Mouse (Mus musculus): ENCODE measurements around the gene Nlk.
"Not testable (repeated sequence)": the region's sequence is repeated elsewhere in the genome, so short reads cannot be mapped to it uniquely, and the experiment has no call there.

Gene Nlk

GRCm38 (mm10) chr11:78596750-78597149 is 100.4 kb downstream of the Nlk start:
- DNase-seq (ENCODE audit: low read depth, low spot score), result peak; percentile 27

GRCm38 (mm10) chr11:78595773-78596172 is 101.4 kb downstream of the Nlk start:
- DNase-seq (ENCODE audit: low read depth, low spot score), result no peak

- no peak for DNase-seq (ENCODE audit: low read depth, low spot score)
These were observed 102.8 kb downstream of the Nlk start for GRCm38 (mm10) chr11:78594271-78594964.

GRCm38 (mm10) chr11:78587677-78588076 is 109.5 kb downstream of the Nlk start:
- DNase-seq (ENCODE audit: low read depth, low spot score), result not testable (repeated sequence)

GRCm38 (mm10) chr11:78586099-78586498 is 111.1 kb downstream of the Nlk start:
- no peak for DNase-seq (ENCODE audit: low read depth, low spot score)

DNA sequence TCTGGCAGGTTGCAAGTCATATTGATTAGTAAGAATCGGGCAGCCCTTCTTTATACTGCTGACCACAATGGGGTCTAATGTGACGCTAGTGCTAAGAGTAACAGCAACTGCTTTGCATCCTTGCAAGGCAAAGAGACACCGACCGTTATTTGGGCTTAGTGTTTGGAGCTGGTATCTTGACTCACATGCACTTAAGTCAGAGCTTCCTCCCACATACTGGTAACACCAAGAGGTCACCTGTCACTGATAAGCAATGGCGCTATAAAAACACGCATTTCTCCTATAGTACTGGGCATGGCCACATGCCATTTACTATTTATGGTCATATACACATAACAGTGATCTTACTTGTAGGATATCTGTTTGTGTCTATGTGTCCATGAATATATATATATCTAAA is 114.3 kb downstream of the Nlk start:
- no peak for DNase-seq (ENCODE audit: low read depth, low spot score)

GRCm38 (mm10) chr11:78574975-78575374 is 122.2 kb downstream of the Nlk start:
- no peak for DNase-seq (ENCODE audit: low read depth, low spot score)

- no peak for DNase-seq (ENCODE audit: low read depth, low spot score)
These were observed 122.6 kb downstream of the Nlk start for GRCm38 (mm10) chr11:78574536-78574935.

DNA sequence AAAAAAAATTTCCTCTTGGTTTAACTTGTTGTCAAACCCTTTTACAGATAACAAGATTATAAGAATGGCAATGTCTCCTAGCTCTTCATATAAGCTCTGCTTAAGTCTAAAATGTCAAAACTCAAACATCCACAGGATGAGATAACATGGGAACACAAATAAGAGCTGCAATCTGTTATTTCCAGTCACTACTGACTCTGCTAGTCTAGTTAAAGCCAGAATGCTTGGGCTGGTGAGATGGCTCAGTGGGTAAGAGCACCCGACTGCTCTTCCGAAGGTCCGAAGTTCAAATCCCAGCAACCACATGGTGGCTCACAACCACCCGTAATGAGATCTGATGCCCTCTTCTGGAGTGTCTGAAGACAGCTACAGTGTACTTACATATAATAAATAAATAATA is 123.1 kb downstream of the Nlk start:
- not testable (repeated sequence) for DNase-seq (ENCODE audit: low read depth, low spot score)

- DNase-seq (ENCODE audit: low read depth, low spot score), result no peak
These were observed 125.3 kb downstream of the Nlk start for GRCm38 (mm10) chr11:78571854-78572253.

DNA sequence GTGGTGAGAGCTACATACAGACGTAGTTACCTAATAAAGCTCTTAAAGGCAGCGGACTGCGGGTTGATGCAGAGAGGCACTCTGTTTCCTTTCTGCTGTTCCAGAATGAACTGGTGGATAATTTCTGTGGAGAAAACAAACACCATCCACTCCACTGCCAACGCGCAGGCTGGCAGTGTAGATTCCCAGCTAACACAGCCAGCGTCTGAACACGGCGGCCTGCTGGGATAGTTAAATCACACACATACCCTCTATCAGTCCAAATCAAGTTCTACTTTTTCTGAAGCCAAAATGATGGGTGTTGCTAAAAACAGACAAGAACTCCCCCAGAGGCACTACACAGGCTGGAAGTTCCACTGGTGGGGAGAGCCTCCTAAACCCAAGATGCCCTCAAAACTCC is 125.7 kb downstream of the Nlk start:
- no peak for DNase-seq (ENCODE audit: low read depth, low spot score)

DNA sequence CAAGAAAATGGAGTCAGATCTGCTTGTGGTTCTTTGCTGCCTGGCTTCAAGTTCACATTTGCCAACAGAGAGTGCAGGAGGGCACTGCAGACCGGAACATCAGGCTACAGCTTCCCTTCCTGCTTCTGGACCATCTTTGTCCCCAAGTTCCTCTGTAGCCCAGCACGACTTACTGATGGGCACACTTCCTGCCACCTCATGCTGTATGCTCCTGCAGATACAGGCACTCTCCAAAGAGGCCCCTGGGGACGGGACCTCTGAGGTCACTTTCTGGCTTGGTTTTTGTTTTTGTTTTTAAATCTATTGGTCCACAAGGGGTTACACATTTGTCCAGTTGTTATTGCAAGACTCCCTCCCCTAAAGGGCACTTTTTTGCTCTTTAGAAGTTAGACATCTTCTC is 127.4 kb downstream of the Nlk start:
- DNase-seq (ENCODE audit: low read depth, low spot score), result no peak

GRCm38 (mm10) chr11:78568827-78569226 is 128.3 kb downstream of the Nlk start:
- DNase-seq (ENCODE audit: low read depth, low spot score), result no peak

GRCm38 (mm10) chr11:78567614-78568013 is 129.6 kb downstream of the Nlk start:
- DNase-seq (ENCODE audit: low read depth, low spot score), result no peak

DNA sequence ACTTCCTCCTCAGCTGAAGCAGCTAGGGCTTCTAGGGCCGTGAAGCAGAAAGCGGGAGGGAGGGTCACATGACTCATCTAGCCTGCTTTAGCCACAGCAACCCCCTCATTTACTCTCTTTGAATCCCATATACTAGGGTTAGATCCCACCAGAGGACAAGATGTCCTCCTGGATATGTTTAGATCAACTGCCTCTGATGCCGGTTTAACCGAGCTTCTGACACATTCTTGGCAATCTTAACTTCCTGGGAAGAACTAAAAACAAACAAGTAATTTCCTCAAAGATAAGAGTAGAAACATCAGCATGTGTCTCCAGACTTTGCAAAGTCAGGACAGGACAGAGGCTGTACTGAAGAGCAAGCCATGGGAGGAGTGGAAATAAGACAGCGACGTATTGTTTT is 130.4 kb downstream of the Nlk start:
- no peak for DNase-seq (ENCODE audit: low read depth, low spot score)

GRCm38 (mm10) chr11:78560447-78560846 is 136.7 kb downstream of the Nlk start:
- peak; percentile 53 for DNase-seq (ENCODE audit: low read depth, low spot score)

- DNase-seq (ENCODE audit: low read depth, low spot score), result no peak
These were observed 139.9 kb downstream of the Nlk start for GRCm38 (mm10) chr11:78557241-78557640.

DNA sequence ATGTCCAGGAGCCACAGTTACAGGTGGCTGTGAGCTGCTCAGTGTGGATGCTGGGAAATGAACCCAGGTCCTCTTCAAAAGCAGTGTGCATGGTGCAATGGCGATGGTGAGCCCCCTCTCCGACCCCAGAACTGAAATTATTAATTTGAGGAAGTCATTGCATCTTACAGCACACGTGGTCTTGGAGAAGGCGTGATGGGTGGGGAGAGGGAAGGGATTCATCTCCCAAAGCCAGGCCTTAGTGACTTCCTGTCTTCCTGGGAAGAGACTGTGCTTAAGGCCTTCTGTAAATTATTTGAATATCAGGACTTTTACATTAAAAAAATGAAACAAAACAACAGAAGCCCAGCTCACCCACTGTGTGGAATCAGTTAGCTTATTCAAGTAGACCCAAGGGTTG is 141.1 kb downstream of the Nlk start:
- no peak for DNase-seq (ENCODE audit: low read depth, low spot score)

DNA sequence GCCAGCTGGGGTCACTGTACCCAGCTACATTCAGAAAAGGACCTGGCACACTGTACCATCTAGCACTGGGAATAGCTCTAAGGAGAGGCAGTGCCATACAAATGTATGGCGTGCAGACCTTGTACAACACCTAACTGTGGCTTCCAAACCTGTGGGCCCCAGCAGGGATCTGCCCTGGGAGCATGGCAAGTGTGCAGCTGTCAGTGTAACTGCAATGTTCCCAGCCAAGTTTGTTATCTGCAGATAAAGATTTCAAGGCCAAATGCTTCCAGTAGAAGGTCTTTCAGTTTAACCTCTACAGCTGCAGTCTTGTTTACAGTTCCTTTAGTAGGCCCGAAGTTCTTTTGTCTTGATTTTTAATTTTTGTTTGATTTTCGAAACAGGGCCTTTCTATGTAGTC is 141.6 kb downstream of the Nlk start:
- no peak for DNase-seq (ENCODE audit: low read depth, low spot score)

GRCm38 (mm10) chr11:78551059-78551398 is 146.1 kb downstream of the Nlk start:
- DNase-seq (ENCODE audit: low read depth, low spot score), result no peak

GRCm38 (mm10) chr11:78550168-78551058 is 146.8 kb downstream of the Nlk start, which contains the start of gene Tmem97:
Gene Tmem97 (minus strand): TSS chr11:78550777.
- peak; percentile 91 for DNase-seq (ENCODE audit: low read depth, low spot score)

DNA sequence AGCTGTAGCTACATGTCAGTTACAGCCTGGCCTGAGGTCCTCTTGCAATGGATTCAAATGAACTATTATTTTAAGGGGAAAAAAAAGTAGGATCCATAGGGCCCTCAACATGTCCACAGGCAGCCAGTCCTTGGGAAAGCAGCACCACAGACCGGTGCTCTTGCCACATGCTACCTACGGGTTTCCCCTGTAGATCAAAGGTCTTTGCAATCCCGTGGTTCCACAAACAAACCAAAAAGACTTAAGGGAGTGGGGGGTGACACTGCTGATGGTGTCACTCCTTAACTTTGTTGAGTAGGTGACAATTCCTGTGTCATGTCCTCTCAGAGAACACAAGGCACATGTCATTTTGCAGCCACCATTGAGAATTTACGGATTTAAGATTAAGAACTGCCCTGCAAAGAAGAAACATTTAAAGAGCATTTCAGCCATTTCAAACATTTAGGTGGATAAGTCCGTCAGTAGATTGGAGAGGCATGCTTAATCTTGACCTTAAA is 147.6 kb downstream of the Nlk start:
- DNase-seq (ENCODE audit: low read depth, low spot score), result no peak
